Mouse (Mus musculus): ENCODE measurements around the gene Olfr876. TPM values are rescaled to one million over a fixed set of nuclear protein-coding genes. Genes with fewer than 3 reads are reported as not detected.
"Not testable (repeated sequence)": the region's sequence is repeated elsewhere in the genome, so short reads cannot be mapped to it uniquely, and the experiment has no call there.

Olfr876 gene
- total RNA-seq (2021) = not detected
- long read RNA-seq, experiment 1 = 0 reads
- long read RNA-seq, experiment 2 = 0 reads

DNA sequence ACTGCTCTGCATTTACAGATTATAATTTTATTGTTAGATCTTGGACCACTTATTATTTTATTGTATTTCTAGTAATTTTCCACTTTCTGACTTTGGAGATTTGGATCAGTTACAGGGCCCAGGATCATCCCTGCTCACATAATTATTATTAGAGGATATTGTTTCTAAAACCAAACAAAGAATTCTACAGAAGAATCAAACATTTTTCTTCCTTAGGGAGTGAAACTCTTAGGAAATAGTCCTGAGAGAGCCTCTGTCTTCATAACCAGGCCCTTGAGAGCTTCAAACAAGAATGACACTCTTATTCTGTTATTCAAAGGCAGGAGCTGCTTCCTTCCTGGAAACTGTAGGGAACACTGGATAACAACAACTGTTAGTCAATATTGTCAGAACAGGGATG is at the start of gene Olfr876:
TSS of gene Olfr876 (plus strand) at position 301 of the 400 bp plus-strand sequence.
- DNase-seq (ENCODE audit: low spot score) = no peak

DNA sequence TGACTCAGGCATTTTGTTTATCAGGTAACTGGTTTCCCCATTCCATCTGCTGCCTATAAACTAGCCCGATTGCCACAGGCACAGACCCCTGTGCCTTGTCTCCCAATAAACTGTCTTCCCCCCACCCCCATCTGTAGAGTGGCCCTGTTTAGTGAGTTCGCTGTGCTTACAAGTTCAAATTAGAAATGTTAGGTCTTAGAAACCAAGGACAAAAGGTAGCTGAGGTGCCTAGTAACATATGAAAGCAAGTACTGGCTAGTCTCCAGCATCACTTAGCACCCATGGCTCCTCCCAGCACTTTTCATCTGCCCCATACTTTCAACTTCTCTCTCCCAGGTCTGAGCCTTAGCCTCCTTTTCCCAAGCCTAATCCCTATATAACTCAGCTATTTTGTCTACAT is 41.1 kb upstream of the Olfr876 start:
- DNase-seq (ENCODE audit: low spot score) = no peak

DNA sequence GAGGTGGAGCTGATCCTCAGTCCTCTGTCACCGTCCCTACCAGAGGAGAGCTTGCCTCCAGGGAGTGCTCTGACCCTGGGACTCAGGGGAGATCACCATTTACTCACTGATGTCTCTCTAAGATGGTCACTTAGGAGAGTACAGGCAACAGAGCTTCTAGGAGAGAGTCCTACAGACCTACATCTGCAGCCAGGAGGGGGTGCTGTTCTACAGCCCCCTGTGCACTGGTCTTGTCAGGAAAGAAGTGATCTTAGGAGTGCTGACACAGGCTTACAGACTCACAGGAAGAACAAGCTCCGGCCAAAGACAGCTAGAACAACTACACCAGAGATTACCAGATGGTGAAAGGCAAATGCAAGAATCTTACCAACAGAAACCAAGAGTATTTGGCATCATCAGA is 40.3 kb upstream of the Olfr876 start:
- no peak for DNase-seq (ENCODE audit: low spot score)

DNA sequence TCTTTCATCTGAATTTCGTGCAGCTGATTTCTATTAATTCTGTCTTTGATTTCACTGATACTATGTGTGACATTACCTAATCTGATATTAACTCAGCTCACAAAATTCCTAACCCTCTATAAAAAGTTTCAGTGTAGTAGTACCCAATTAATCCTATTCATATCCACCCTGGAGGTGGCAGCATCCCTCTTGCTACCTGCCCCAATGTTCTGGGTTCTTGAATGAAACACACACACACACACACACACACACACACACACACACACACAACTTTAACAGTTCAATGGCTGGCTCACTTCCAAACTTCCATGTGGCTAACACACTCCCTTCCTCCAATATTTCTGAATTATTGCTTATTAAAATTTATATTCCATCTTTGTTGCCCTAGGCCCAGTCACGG is 32.2 kb upstream of the Olfr876 start:
- DNase-seq (ENCODE audit: low spot score) = no peak

DNA sequence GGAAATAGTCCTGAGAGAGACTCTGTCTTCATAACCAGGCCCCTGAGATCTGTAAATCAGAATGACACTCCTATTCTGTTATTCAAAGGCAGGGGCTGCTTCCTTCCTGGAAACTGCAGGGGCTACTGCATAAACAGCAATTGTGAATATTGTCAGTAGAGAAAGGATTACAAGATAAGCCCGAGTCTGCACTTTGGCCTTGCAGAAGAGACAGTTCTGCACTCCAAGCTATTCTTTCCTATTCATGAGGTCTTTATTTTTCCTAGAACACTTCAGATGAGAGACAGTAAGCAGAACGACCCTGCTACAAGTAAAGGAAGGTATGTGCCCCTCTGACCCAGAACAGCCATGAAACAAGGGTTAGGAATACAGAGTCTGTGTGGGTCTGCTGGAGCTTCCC is 31.1 kb upstream of the Olfr876 start, which contains the start of gene Olfr875:
TSS of gene Olfr875 (plus strand) at position 99 of the 400 bp plus-strand sequence.
- DNase-seq (ENCODE audit: low spot score) = no peak

DNA sequence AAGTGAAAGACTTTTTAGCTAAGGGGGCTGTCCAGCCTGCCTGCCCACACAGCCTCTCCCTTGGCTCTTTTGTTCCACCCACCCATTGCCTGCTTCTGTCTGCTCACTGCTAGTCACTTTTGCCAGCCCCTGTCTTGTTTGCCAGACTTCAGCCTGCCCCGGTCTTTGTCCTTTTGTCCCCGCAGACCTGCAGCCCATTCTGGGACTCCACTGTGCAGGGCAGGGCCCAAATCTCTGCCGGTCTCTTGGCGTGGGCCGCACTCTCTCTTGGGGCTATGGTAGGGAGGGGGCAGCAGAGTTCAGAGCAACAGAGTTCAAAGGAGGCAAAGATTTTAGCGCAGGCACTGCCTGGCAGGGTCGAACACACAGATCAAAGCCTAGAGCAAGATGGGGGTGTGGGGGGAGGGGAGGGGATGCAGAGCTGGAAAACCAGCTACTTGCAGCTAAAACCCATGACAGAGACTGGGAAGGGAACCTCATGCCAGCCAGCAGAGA is 20.0 kb upstream of the Olfr876 start:
- DNase-seq (ENCODE audit: low spot score) = no peak

DNA sequence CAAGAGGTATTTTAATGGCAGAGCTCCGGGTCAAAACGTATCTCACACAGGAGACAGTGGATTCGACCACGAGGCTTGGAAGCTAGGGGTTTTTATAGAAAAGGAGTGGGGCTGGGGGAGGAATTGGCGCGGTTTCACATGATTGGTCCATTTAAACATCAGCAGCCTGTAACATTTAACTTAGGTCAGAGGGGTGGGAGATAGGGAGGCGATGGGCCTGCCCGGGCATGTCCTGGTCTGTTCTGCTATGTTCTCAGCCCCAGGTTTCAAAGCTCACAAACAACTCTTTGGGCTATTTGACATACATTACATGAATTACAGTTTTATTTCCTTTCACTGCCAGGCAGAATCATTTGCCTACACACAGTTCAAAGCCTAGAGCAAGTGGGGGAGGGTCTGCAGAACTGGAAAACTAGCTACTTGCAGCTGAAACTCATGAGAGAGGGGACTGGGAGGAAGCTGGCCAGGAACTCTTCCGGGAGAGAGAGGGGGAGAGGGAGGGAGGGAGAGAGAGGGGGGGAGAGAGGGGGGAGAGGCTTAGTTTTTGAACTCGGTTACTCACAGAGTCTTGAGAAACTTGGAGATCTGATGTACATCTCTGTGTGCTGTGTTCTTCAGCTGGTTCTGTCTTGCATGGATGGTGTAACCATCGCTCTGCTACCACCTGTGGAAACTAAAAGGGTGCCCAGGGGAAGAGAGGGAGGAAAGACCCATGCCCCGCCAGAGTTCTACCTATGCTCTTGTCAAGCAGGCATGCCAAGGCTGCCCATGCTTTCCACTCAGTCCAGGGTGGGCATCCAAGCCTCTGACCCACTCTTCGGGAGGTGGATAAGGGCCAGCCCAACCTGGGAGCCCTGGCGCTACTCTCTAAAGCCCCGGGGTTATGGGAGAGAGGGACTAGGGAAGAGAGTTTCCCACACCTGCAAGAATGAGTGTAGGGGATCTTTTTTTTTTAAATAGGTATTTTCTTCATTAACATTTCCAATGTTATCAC is 19.1 kb upstream of the Olfr876 start:
- not testable (repeated sequence) for DNase-seq (ENCODE audit: low spot score)

DNA sequence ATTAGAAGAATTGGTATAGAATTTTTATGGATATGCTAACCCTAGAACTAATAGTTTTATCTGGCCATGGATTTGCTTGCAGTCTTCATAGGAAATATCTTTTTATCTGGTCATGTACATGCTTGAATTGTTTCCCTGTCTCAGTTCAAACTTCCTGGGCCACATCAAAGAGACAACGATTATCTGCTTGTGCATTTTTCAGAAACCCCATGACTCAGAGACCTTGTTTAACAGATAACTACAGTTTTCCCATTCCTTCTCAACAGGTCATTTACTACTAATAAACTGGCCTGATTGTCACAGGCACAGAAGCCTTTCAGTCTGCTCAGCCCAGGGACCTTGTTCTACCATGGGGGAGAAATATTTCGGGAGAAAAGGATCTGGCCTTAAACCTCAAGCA is 16.4 kb upstream of the Olfr876 start:
- DNase-seq (ENCODE audit: low spot score) = no peak

DNA sequence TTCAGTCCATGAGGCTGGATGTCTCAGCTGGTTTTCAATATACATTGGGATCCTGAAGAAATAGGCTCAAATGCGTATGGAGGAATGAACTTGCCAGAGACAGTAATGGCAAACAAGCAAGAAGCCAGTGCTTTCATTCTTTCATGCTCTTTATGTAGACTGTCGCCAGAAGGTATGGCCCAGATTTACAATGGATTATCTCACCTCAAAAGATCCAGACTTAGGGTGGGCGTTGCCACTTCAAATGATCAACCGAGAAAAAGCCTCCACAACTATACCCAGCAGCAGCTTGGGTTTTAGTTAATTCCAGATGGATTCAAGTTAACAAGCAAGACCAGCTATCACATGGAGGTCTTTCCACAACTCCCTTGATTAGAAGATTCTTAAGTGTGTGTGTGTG is 776 bp upstream of the Olfr876 start:
- DNase-seq (ENCODE audit: low spot score) = no peak

DNA sequence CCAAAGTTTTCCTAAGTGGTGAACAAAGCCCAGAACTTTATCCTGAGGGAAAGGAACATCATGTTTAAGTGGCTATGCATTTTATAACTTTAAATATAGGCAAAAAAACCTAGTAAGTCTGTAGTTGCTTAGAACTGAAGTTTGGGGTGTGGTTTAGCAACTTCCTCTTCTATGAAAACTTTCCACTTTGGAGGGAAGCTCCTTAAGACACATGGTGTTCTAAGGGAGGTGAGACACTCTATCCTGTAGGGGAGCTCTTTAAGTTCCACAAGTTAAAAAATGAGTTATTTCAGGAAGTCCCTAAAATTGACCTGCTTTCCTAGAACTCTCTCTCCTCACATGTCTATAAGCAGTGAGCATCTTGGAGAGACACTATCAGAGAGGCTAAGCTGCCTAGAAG is 4.4 kb downstream of the Olfr876 start:
- DNase-seq (ENCODE audit: low spot score) = no peak

DNA sequence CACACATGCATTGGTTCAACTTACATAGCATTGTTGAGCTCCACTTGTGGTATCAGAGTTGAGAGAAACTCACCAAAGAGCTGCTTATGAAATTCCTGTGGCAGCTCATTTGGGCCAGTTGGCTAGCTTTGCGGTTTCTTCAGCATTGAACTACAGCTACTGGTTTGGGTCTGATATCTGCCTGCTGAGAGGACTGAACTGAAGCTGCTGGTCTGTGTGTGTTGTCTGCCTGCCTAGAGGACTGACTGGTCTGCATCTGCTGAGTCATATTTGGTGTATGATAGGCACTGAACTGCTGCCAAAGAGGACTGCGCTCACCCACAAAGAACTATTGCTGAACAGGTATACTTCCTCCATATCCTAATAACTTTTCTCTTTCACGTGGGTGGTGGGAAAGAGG is 5.6 kb downstream of the Olfr876 start:
- DNase-seq (ENCODE audit: low spot score) = no peak

DNA sequence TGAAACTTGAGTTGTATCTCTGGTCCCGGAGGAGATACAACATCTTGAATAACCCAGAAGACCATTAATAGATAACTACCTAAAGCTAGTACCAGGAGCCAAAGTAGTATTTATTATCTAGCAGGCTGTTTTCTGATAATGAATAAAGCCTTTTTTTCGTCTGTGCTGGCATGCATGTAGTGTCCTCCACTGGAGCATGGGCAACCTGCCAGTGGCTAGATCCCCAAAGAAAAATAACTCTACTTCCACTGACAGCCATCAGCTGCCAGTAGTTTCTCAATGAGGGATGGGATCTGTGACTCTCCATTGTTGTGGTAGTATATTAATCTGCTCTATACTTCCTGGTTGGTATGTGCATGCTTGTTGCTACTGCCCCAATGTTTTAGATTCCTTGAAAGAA is 6.1 kb downstream of the Olfr876 start:
- no peak for DNase-seq (ENCODE audit: low spot score)

DNA sequence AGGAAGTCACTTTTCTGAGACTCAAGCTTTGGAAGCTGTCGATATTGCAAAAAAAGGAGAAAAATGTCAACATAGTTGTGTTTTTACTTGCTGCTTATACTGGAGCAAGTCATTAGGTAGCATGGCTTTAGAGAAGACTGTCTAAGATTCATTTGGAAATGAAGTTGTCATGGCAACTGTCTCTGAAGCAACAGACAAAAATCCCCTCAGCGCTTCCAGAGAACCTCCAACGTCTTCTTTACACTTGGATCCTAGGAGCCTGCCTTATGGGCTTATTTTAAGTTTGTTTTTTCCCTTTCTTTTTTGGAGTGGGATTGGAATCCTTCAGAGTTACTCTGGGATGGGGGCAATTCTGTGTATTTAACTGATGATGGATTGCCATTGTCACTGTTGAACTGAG is 11.9 kb downstream of the Olfr876 start:
- DNase-seq (ENCODE audit: low spot score) = no peak

DNA sequence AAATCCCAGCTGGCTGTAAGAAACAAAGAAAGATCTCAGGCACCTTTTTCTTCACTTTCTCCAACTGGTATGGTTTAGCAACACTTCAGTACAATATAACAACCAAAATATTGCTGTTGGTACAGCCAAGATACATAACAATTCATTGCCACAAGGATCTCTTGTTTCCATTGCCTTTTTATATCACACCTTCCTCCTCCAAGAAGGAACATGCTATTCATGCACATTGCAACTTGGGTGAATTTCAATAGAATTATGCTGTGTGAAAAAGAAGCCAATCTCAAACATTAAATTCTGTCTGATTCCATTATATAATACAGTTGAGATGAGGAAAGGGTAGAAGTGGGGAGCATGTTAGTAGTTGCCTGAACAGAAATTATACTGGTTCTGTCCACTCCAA is 27.1 kb downstream of the Olfr876 start:
- no peak for DNase-seq (ENCODE audit: low spot score)

DNA sequence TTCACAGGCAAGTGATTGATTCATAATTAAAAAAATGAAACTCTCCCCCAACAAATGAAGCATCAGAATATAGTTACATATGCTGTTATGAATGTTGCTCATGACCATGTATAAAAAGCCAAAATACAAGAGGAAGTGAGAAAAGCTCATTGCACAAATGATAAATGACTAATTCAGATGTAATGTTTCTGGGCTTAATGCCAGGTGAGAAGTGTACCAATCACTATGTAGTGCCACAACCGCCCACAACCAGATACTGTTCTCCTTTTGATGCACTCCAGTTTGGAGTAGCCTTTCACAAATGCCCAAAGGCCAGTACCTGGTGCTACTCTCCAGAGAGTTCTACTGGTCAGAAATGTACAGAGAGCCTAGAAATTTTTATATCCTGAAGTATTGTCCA is 30.5 kb downstream of the Olfr876 start:
- no peak for DNase-seq (ENCODE audit: low spot score)

DNA sequence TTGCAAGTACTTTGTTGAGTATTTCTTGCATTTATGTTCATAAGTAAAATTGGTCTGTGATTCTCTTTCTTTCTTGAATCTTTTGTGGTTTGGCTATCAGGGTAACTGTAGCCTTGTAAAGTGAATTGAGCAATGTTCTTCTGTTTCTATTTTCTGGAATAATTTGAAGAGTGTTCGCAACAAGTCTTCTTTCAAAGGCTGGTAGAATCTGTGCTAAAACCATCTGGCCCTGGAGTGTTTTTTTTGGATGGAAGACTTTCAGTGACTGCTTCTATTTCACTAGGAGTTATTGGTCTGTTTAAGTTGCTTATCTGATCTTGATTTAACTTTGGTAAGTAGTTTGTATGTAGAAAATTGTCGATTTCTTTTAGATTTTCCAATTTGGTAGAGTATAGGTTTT is 46.4 kb downstream of the Olfr876 start:
- DNase-seq (ENCODE audit: low spot score) = no peak

DNA sequence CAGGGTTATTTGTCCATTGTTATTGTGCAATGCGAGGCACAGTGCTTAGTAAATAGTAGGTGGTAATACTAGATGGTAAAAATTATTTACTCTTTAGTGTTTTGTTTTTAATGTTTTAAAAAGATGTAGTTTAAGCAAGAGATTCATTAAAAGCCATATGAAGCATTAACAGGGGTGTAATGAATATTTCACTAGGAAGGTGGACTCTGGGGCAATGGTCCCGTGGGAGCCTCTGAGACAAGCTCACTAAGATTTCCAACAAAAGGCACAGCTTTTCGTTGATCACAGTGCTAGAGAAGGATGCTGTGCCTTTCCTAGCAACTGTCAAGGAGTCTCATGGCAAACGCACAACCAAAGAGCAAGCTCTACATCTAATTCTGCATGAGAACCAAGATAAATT is 51.1 kb downstream of the Olfr876 start, which contains the start of gene Olfr877:
TSS of gene Olfr877 (plus strand) at position 301 of the 400 bp plus-strand sequence.
- no peak for DNase-seq (ENCODE audit: low spot score)

Other genes starting within 250 kb of the Olfr876 start
- gene Siae, start 247.3 kb upstream of the Olfr876 start, total RNA-seq (2021) = 1 to 10 TPM; 3.3 to 4.0 TPM
- gene Spa17, start 189.3 kb upstream of the Olfr876 start, total RNA-seq (2021) = 1 to 10 TPM; 2.8 to 3.5 TPM
- gene Tbrg1, start 145.7 kb upstream of the Olfr876 start, total RNA-seq (2021) = 10 to 100 TPM; 30.6 to 33.3 TPM
- not detected for gene Panx3, start 133.8 kb upstream of the Olfr876 start, total RNA-seq (2021)
- gene Olfr160, start 86.8 kb upstream of the Olfr876 start, total RNA-seq (2021) = not detected
- gene Olfr874, start 57.9 kb upstream of the Olfr876 start, total RNA-seq (2021) = not detected
- gene Olfr875, start 31.2 kb upstream of the Olfr876 start, total RNA-seq (2021) = not detected
- not detected for gene Olfr877, start 51.2 kb downstream of the Olfr876 start, total RNA-seq (2021)
- gene Olfr145, start 93.7 kb downstream of the Olfr876 start, total RNA-seq (2021) = not detected
- not detected for gene Olfr878, start 114.8 kb downstream of the Olfr876 start, total RNA-seq (2021)
- gene Olfr881, start 188.8 kb downstream of the Olfr876 start, total RNA-seq (2021) = not detected
- not detected for gene Olfr883, start 222.8 kb downstream of the Olfr876 start, total RNA-seq (2021)
- gene Olfr884, start 243.5 kb downstream of the Olfr876 start, total RNA-seq (2021) = not detected